In the genomic region with DNA sequence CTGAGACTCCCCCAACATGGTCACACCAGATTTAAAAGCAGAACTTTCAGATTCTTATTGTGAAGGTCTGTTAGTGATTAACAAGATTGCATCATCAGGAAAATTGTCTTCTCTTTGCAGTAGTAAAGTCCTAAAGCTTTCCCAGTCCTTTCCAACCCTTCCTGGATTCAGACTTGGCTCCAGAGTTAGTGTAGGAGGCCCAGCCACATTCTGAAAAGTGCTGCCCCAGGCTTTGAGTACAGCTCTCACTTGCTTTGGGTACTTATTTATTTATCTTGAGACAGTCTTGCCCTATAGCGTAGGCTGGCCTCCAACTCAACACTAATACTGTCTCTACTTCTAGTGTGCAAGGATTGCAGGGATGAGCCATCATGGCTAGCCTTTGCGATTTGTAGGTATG, we compare ENCODE assay signal across 8 mouse cellular contexts. TPM values are rescaled to one million over a fixed set of nuclear protein-coding genes. Genes with fewer than 3 reads are reported as not detected.
A peak's percentile ranks its signal among the peaks of the same experiment; 100 is the strongest.
DNase-seq lines count a peak whose midpoint lies in the region; ATAC-seq and TF ChIP-seq lines count a peak whose summit lies in the region.

No protein-coding gene starts in this region.

- no peak overlapping the region for H3K27ac ChIP-seq in heart, embryonic 14.5 days (replicated peaks in 1 of 2; ENCODE audit: control insufficient read depth in 1 of 2, insufficient read depth in 1 of 2, low read depth in 2 of 2, low read length in 2 of 2)
- H3K27ac ChIP-seq in limb, embryonic 13.5 days = no peak overlapping the region
- H3K27ac ChIP-seq in stomach, postnatal 0 days (replicated peaks) = 0 out of 2 replicates have a peak overlapping the region, but pooled peaks have one; percentile 45

- no peak for DNase-seq in stomach, postnatal 0 days (ENCODE audit: low spot score)
- no peak for DNase-seq in retina, postnatal 1 day
- DNase-seq in ovary, postnatal 36 days (ENCODE audit: low spot score) = no peak
- DNase-seq in B cell, adult 2 months = no peak

- no peak for ATAC-seq in megakaryocyte, adult 5-6 weeks (ENCODE audit: poor library complexity, severe bottlenecking)
- no peak for ATAC-seq in heart, embryonic 14.5 days (ENCODE audit: insufficient number of reproducible peaks, insufficient read depth, low FRiP score, low read depth)
- no peak for ATAC-seq in limb, embryonic 13.5 days (ENCODE audit: low FRiP score, low read depth)
- no peak for ATAC-seq in stomach, postnatal 0 days (ENCODE audit: low FRiP score, low TSS enrichment)

- H3K4me1 ChIP-seq in megakaryocyte, embryonic 14.5 days = peaks cover 68% of the 10 kb centered on the region
- H3K4me1 ChIP-seq in heart, embryonic 14.5 days (ENCODE audit: control insufficient read depth in 2 of 2, insufficient read depth in 2 of 2, low read length in 2 of 2) = peaks cover 8 to 53% of the 10 kb centered on the region in 2 experiments
- peaks cover 53% of the 10 kb centered on the region for H3K4me1 ChIP-seq in limb, embryonic 13.5 days
- peaks cover 8% of the 10 kb centered on the region for H3K4me1 ChIP-seq in stomach, postnatal 0 days (replicated peaks; ENCODE audit: control insufficient read depth, insufficient read depth)

- peak overlapping the region; percentile 95 for H3K9ac ChIP-seq in heart, embryonic 14.5 days (ENCODE audit: low read length)
- peak overlapping the region; percentile 59 for H3K9ac ChIP-seq in limb, embryonic 13.5 days
- 0 out of 2 replicates have a peak overlapping the region, but pooled peaks have one; percentile 24 for H3K9ac ChIP-seq in stomach, postnatal 0 days (ENCODE audit: low read length)

- WGBS in heart, embryonic 14.5 days = 51% methylated on average over 2 of the region's 2 CpGs
- WGBS in limb, embryonic 13.5 days = 67% methylated on average over 2 of the region's 2 CpGs
- 41% methylated on average over 2 of the region's 2 CpGs for WGBS in stomach, postnatal 0 days

- no peaks in the 10 kb centered on the region for H3K27me3 ChIP-seq in megakaryocyte, embryonic 14.5 days (replicated peaks)
- no peaks in the 10 kb centered on the region for H3K27me3 ChIP-seq in heart, embryonic 14.5 days (ENCODE audit: control insufficient read depth, insufficient read depth, low read length)
- no peaks in the 10 kb centered on the region for H3K27me3 ChIP-seq in limb, embryonic 13.5 days
- no peaks in the 10 kb centered on the region for H3K27me3 ChIP-seq in stomach, postnatal 0 days (ENCODE audit: control insufficient read depth, insufficient read depth, low read length)

- TF ChIP-seq CTCF in stomach, postnatal 0 days (IDR thresholded peaks at IDR 0.05; ENCODE audit: low read depth) = no peak

- no peaks in the 10 kb centered on the region for H3K9me3 ChIP-seq in megakaryocyte, embryonic 14.5 days
- no peaks in the 10 kb centered on the region for H3K9me3 ChIP-seq in heart, embryonic 14.5 days (ENCODE audit: control insufficient read depth, low read length)
- no peaks in the 10 kb centered on the region for H3K9me3 ChIP-seq in limb, embryonic 13.5 days
- H3K9me3 ChIP-seq in stomach, postnatal 0 days (ENCODE audit: control insufficient read depth, low read length) = no peaks in the 10 kb centered on the region

- TF ChIP-seq EP300 in stomach, postnatal 0 days (optimal IDR thresholded peaks at IDR 0.05) = no peak

- H3K4me2 ChIP-seq in heart, embryonic 14.5 days (ENCODE audit: low read length) = peak overlapping the region; percentile 98
- H3K4me2 ChIP-seq in limb, embryonic 13.5 days (replicated peaks) = peak overlapping the region; percentile 97
- peak overlapping the region; percentile 93 for H3K4me2 ChIP-seq in stomach, postnatal 0 days (replicated peaks; ENCODE audit: low read depth)

- H3K36me3 ChIP-seq in megakaryocyte, embryonic 14.5 days (replicated peaks; ENCODE audit: low read length) = peaks cover 53% of the 10 kb centered on the region
- peaks cover 50% of the 10 kb centered on the region for H3K36me3 ChIP-seq in heart, embryonic 14.5 days (ENCODE audit: control insufficient read depth, insufficient read depth, low read length)
- peaks cover 41% of the 10 kb centered on the region for H3K36me3 ChIP-seq in limb, embryonic 13.5 days
- H3K36me3 ChIP-seq in stomach, postnatal 0 days (ENCODE audit: control insufficient read depth, insufficient read depth, low read length) = peaks cover 6% of the 10 kb centered on the region; the same call in 1 of the 2 replicates

- H3K4me3 ChIP-seq in megakaryocyte, embryonic 14.5 days (replicated peaks) = peak overlapping the region; percentile 100
- peak overlapping the region in 1 of 2 experiments; percentile 97; a peak in 2 of 4 replicates for H3K4me3 ChIP-seq in heart, embryonic 14.5 days (ENCODE audit: control insufficient read depth in 1 of 2, insufficient read depth in 1 of 2, low read depth in 1 of 2, low read length in 2 of 2)
- H3K4me3 ChIP-seq in limb, embryonic 13.5 days = peak overlapping the region; percentile 98
- H3K4me3 ChIP-seq in stomach, postnatal 0 days (ENCODE audit: low read depth, low read length) = peak overlapping the region; percentile 95; the same call in 1 of the 2 replicates

RNA-seq across cellular contexts. Expression of gene Alkbh5, which starts 4.6 kb away (rescaled TPM):
- polyA plus RNA-seq in megakaryocyte, embryonic 14.5 days (2012; ENCODE audit: insufficient read depth, low replicate concordance) = 10.9 and 18.5 TPM in 2 replicates
- 23.5 and 24.1 TPM in 2 replicates for total RNA-seq in megakaryocyte, adult 5-6 weeks (2015)
- 21.6 and 26.5 TPM in 2 replicates for total RNA-seq in megakaryocyte, adult 5-6 weeks (2017)
- 33.9 and 39.3 TPM in 2 replicates for polyA plus RNA-seq in heart, embryonic 14.5 days (2014; fragmentation: Nextera tagmentation; extraction: Ambion mirVana)
- polyA plus RNA-seq in limb, embryonic 13.5 days (2015; fragmentation: Nextera tagmentation; extraction: Ambion mirVana) = 34.4 and 36.7 TPM in 2 replicates
- polyA plus RNA-seq in stomach, postnatal 0 days (2015; fragmentation: Nextera tagmentation; extraction: Ambion mirVana) = 25.7 and 26.3 TPM in 2 replicates

Comparison
In these comparisons a context has a peak if more than half of its experiments do, and no peak if none do; other contexts are left out.
1. H3K9ac ChIP-seq: peak in every context shown above with its lines; median percentile 95 in heart, embryonic 14.5 days; 59 in limb, embryonic 13.5 days; 24 in stomach, postnatal 0 days.